Mouse (Mus musculus): Measurements from ENCODE around the gene Nr1h3.

The Nr1h3 gene

GRCm38 (mm10) chr2:91194624-91195332 lies 7.9 kb downstream of the Nr1h3 start:
- in situ Hi-C loops (cut with MboI; ENCODE audit: low pct_unique_long_range_greater_than_20kb in 1 of 2, low sequenced_read_pairs in 2 of 2, unreplicated experiment in 1 of 2): loop anchor here (5.0 to 10.0 kb wide), 2 partner anchors 80 to 82 kb away; partner anchors contain the start of gene Mybpc3 (in 1 of the 2)

- in situ Hi-C loops (cut with MboI; ENCODE audit: low pct_unique_long_range_greater_than_20kb in 1 of 2, low sequenced_read_pairs in 2 of 2, unreplicated experiment in 1 of 2): loop anchor here (5.0 to 10.0 kb wide), 2 partner anchors 76 to 78 kb away; partner anchors contain the start of gene Mybpc3 (in 1 of the 2)
Observed at GRCm38 (mm10) chr2:91190501-91190900, 12.1 kb downstream of the Nr1h3 start.

GRCm38 (mm10) chr2:91187431-91187830 lies 15.2 kb downstream of the Nr1h3 start:
- in situ Hi-C loops (cut with MboI; ENCODE audit: low pct_unique_long_range_greater_than_20kb in 1 of 2, low sequenced_read_pairs in 2 of 2, unreplicated experiment in 1 of 2): no loop called here

GRCm38 (mm10) chr2:91186208-91186607 lies 16.4 kb downstream of the Nr1h3 start:
- in situ Hi-C loops (cut with MboI; ENCODE audit: low pct_unique_long_range_greater_than_20kb in 1 of 2, low sequenced_read_pairs in 2 of 2, unreplicated experiment in 1 of 2): no loop called here

GRCm38 (mm10) chr2:91183711-91184405 lies 18.8 kb downstream of the Nr1h3 start, which contains the start of gene Madd:
TSS of gene Madd (minus strand) at chr2:91183837.
- in situ Hi-C loops (cut with MboI; ENCODE audit: low pct_unique_long_range_greater_than_20kb in 1 of 2, low sequenced_read_pairs in 2 of 2, unreplicated experiment in 1 of 2): no loop called here

GRCm38 (mm10) chr2:91183148-91183513 lies 19.5 kb downstream of the Nr1h3 start:
- in situ Hi-C loops (cut with MboI; ENCODE audit: low pct_unique_long_range_greater_than_20kb in 1 of 2, low sequenced_read_pairs in 2 of 2, unreplicated experiment in 1 of 2): no loop called here

- in situ Hi-C loops (cut with MboI; ENCODE audit: low pct_unique_long_range_greater_than_20kb in 1 of 2, low sequenced_read_pairs in 2 of 2, unreplicated experiment in 1 of 2): no loop called here
Observed at GRCm38 (mm10) chr2:91182405-91183147, 20.1 kb downstream of the Nr1h3 start.

GRCm38 (mm10) chr2:91182016-91182404 lies 20.6 kb downstream of the Nr1h3 start:
- in situ Hi-C loops (cut with MboI; ENCODE audit: low pct_unique_long_range_greater_than_20kb in 1 of 2, low sequenced_read_pairs in 2 of 2, unreplicated experiment in 1 of 2): no loop called here

GRCm38 (mm10) chr2:91180706-91181105 lies 21.9 kb downstream of the Nr1h3 start:
- in situ Hi-C loops (cut with MboI; ENCODE audit: low pct_unique_long_range_greater_than_20kb in 1 of 2, low sequenced_read_pairs in 2 of 2, unreplicated experiment in 1 of 2): no loop called here

GRCm38 (mm10) chr2:91179825-91180224 lies 22.8 kb downstream of the Nr1h3 start:
- in situ Hi-C loops (cut with MboI; ENCODE audit: low pct_unique_long_range_greater_than_20kb in 1 of 2, low sequenced_read_pairs in 2 of 2, unreplicated experiment in 1 of 2): no loop called here

GRCm38 (mm10) chr2:91176234-91176633 lies 26.4 kb downstream of the Nr1h3 start:
- in situ Hi-C loops (cut with MboI; ENCODE audit: low pct_unique_long_range_greater_than_20kb in 1 of 2, low sequenced_read_pairs in 2 of 2, unreplicated experiment in 1 of 2): no loop called here

- in situ Hi-C loops (cut with MboI; ENCODE audit: low pct_unique_long_range_greater_than_20kb in 1 of 2, low sequenced_read_pairs in 2 of 2, unreplicated experiment in 1 of 2): no loop called here
Observed at GRCm38 (mm10) chr2:91175490-91175889, 27.1 kb downstream of the Nr1h3 start.

- in situ Hi-C loops (cut with MboI; ENCODE audit: low pct_unique_long_range_greater_than_20kb in 1 of 2, low sequenced_read_pairs in 2 of 2, unreplicated experiment in 1 of 2): no loop called here
Observed at GRCm38 (mm10) chr2:91169587-91170322, 32.9 kb downstream of the Nr1h3 start.

GRCm38 (mm10) chr2:91167629-91168028 lies 35.0 kb downstream of the Nr1h3 start:
- in situ Hi-C loops (cut with MboI; ENCODE audit: low pct_unique_long_range_greater_than_20kb in 1 of 2, low sequenced_read_pairs in 2 of 2, unreplicated experiment in 1 of 2): no loop called here

- in situ Hi-C loops (cut with MboI; ENCODE audit: low pct_unique_long_range_greater_than_20kb in 1 of 2, low sequenced_read_pairs in 2 of 2, unreplicated experiment in 1 of 2): no loop called here
Observed at GRCm38 (mm10) chr2:91164991-91165390, 37.6 kb downstream of the Nr1h3 start.

GRCm38 (mm10) chr2:91163532-91163931 lies 39.1 kb downstream of the Nr1h3 start:
- in situ Hi-C loops (cut with MboI; ENCODE audit: low pct_unique_long_range_greater_than_20kb in 1 of 2, low sequenced_read_pairs in 2 of 2, unreplicated experiment in 1 of 2): no loop called here

- in situ Hi-C loops (cut with MboI; ENCODE audit: low pct_unique_long_range_greater_than_20kb in 1 of 2, low sequenced_read_pairs in 2 of 2, unreplicated experiment in 1 of 2): no loop called here
Observed at GRCm38 (mm10) chr2:91162952-91163351, 39.7 kb downstream of the Nr1h3 start.

- in situ Hi-C loops (cut with MboI; ENCODE audit: low pct_unique_long_range_greater_than_20kb in 1 of 2, low sequenced_read_pairs in 2 of 2, unreplicated experiment in 1 of 2): no loop called here
Observed at GRCm38 (mm10) chr2:91160591-91160990, 42.0 kb downstream of the Nr1h3 start.
